Mouse (Mus musculus) embryo, embryonic 10 days (tissue): ENCODE data around the gene Coa3.
A peak's percentile ranks its signal among the peaks of the same experiment; 100 is the strongest.

Experiments used
- DNase-seq: peaks from one replicate; pipeline ENCODE4 v3.0.0-alpha.2; 2015; ENCODE audit warnings: low spot score

The Coa3 gene

DNA sequence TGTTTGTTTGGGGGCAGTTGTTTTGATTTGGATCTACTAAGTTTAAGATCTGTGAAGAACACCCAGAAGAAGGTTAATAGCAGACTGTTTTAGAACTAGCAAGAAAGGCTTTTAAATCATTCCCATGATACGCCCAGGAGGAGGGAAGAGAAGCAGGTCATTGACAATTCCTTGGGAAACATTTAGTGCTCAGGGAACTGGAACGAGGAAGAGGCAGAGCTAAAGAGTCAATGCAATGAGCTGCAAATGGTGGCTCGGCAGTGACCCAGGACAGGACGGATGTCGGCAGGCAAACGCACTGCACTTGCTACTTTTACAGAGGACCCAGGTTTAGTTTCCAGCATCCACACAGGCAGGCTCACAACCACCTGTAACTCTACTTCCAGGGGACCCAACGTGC, 1.9 kb upstream of the Coa3 start:
- DNase-seq: no peak

DNA sequence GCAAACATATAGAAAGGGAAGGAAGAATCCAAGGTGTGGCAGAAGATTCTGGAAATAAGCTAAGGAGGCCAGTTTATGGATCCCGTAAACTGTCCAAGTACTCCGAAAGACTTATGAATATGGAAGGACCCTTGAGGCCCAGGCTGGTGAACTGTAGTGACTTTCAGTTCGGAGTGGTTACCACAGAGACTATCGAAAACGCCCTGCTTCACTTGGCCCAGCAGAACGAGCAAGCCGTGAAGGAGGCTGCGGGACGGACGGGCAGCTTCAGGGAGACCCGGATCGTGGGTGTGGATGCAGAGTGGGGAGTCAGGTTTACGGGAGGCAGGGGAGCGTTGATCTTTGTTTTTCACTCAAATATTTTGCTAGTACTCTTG, 267 bp upstream of the Coa3 start:
- no peak for DNase-seq

DNA sequence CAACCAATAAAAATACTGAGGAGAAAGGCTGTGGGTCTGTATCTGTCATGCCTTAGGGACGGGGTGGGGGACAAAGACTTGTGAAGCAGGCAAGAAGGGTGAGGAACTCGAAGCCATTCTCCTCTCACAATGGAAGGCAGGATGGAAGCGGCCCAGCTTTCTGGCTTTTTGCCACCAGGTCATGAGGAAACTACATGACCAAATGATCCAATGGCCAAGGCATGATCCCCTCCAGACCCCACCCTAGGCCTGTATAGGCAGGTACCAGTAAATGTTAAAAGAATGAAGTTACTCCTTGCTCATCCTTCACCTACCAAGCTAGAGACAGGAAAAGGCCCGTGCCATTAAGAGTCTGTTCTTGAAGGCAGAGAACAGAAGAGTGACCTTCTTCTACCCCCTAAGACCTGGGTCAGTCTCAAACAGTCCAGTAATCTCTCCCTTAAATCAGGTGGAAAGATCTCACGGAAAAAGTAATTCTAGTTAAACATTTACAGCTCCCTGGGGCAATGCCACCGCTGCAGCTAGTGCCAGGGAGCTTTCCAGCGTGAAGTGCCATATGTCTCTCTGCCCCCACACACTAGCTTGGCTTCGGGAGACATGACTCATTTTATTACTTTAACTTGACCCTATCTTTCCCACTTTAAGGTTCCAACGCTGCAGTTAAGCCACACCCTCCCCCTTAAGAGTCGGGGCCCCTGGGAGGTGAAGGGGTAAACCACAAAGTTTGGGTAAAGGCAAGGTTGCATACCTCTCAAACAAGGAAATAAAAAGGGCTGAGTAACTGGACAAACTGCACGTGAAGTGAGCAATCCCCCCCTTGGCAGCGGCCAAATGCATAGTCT, 1.3 kb downstream of the Coa3 start:
- DNase-seq: no peak

DNA sequence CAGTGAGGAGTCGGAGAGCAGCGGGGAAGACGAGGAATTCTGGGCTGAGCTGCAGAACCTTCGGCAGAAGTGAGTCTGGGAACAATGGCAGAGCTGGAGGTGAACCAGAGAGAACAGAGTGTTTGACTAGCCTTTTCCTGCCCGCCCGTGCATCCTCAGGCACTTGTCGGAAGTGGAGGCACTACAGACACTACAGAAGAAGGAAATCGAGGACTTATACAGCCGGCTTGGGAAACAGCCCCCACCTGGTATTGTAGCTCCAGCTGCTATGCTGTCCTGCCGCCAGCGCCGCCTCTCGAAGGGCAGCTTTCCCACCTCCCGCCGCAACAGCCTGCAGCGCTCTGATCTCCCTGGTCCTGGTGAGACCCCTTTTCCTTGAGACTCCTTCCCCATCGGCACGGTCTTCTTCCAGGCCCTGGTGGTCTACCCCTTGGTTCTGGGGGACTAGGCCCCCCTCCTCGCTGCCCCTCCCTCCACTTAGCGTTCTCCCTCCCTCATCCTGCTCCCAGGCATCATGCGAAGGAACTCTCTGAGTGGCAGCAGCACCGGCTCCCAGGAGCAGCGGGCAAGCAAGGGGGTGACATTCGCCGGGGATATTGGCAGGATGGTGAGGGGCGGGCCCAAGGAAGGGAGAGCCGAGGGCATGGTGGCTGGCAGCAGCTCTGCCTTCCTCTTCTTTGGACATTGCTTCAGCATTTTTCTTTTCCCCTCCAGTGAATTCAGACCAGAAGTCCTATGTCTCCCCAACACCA, 2.4 kb downstream of the Coa3 start:
- DNase-seq: peak; percentile 20

DNA sequence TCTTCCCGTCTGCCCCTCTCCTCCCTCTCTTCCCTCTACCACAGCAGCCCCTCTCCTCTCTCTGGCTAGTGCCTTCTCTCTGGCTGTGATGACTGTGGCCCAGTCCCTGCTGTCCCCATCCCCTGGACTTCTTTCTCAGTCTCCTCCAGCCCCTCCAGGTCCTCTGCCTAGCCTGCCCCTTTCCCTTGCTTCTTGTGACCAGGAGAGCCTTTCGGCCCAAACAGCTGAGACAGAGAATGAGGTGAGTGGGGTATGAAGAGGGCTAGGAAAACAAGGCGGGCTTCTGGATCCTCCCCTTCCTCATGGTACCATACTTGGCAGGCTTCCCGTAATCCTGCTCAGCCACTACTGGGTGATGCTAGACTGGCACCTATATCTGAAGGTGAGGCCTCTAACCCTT, 3.6 kb downstream of the Coa3 start:
- DNase-seq: no peak

DNA sequence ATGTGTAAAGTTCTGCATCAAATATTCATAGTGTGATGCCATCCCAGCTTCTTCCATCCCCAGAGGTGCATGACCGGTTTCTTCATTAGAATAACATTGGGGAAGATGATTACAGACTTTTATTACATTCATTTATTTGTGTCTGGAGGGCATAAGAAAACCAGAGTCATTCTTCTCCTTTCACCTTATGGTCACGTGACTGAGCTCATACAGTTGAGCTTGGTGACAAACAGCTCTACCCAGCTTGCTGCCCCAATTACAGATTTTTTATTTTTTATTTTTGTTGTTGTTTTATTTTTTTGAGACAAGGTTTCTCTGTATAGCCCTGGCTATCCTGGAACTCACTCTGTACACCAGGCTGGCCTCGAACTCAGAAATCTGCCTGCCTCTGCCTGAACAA, 6.5 kb downstream of the Coa3 start:
- DNase-seq: no peak

DNA sequence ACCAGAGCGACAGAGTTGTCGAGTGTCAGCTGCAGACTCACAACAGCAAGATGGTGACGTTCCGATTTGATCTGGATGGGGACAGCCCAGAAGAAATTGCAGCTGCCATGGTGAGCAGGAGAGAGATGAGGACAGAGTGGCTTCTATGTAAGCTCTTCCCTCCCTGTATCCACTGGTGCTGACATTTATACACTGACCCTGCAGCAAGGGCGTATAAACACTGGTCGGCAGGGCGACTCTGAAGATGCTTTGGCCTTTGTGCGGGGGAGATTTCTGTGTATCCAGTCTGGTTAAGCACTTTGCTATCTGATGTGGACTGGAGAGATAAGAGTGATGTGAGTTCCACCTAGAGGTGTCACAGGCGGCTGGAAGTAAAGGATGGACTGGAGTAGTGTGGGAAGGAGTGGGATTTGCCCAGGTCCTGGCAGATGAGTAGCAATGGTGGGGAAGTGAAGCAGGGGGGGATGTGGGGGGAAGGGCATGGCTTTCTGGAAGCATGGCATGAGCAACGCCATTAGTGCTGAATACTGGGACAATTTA, 9.3 kb downstream of the Coa3 start:
- peak; percentile 57 for DNase-seq

DNA sequence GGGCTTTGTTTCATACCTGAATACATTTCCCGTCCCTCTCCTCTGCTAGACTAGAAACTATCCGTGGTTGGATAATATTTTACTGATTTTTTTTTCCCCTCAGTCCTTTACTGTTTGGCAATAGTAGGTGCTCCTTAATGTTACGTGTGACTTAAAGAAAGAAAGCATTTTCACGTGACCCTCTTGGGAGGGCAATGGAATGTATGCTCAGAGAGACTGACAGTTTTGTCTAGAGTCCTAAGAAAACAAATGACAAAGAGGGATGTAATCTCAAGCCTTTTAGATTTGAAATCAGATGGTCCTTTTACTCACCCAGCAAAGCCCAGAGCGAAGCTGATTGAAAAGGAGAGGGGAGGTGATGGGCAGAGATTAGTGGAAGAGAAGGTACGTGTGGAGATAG, 13.0 kb downstream of the Coa3 start:
- DNase-seq: no peak

DNA sequence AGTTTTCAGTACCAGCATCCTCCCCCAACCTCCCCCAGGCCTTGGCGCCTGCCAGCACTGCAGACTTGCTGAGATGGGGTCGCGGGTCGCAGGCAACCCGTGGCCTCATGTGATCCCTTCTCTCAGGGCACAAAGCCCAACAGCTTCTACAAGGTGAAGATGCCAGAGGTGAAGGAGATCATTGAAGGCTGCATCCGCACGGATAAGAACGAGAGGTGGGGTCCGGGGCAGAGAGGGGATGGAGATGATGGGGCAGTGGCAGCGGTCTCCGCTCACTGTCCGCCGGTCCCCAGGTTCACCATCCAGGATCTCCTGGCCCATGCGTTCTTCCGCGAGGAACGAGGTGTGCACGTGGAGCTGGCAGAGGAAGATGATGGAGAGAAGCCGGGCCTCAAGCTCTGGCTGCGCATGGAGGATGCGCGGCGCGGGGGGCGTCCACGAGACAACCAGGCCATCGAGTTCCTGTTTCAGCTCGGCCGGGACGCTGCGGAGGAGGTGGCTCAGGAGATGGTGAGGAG, 13.9 kb downstream of the Coa3 start:
- peak; percentile 66 for DNase-seq

DNA sequence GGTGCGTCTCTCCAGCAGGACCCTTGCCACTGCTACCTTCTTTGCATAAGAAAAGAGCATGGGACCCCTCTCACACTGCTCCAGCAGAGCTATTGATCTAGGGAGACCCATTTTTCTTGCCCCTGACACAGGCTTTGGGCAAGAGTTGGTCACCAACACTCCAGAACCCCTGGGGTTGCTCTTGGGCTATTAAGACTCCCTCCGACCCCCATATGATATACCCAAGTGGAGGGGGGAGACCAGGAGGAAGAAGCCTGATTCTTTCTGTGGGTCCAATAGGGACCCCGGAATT, 15.0 kb downstream of the Coa3 start:
- no peak for DNase-seq

DNA sequence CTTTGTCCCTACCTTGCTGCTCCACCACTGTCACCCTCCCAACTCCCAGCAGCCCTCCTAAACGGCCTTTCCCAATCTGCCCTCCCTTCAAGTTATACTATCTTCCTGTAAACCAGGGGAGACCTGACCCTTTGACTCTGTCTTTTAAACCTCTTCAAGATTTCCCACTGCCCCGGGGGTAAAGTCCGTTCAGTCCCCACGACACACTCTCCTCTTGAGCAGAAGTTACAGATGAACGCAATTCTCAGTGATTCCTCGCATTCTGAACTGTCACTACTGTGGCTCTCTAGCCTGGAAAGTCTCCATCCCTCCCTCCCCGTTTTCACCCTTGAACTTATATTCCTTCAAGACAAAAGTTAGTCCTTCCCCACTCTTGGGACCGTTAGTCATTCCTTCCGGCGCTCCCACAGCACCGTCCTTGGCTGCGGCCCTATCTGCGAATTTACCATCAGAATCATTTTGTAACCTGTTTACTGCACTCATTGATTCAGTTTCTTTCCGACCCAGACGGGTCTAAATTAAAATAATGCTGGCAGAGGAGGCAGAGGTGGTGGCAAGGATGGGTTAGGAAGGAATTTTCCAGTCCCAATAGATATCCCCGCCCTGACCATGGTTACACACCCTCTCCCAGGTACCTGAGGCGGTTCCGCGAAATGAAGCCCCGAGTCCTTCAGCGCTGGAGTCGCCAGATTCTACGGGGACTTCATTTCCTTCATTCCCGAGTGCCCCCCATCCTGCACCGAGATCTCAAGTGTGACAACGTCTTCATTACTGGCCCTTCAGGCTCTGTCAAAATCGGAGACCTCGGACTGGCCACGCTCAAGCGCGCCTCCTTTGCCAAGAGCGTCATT, 15.6 kb downstream of the Coa3 start:
- peak; percentile 53 for DNase-seq

DNA sequence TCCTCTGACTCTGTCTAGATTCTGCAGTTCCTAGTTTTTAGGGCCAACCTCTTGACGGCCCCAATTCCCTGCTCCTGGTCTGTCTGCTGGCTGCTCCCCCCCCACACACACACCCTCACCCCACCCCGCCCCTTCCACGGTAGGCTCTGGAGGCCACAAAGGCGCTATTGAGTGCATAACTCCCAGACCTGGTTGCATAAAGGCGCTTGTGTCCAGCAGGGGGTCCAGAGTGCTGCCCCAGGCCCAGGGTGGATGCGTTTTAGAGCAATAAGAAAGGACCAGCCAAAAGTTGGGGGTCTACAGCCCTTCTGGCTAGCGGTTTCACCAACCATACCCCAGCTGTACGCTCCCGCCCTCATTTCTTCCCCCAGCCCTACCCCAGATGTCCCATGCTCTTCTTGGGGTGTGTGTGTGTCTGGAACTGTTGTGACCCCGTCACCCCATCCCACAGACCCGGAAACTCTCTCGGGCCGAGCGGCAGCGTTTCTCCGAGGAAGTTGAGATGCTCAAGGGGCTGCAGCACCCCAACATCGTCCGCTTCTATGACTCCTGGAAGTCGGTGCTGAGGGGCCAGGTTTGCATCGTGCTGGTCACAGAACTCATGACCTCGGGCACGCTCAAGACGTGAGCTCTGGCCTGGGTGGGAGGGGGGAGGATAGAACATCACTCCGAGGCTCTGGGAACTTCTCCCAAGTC, 16.5 kb downstream of the Coa3 start:
- DNase-seq: no peak

DNA sequence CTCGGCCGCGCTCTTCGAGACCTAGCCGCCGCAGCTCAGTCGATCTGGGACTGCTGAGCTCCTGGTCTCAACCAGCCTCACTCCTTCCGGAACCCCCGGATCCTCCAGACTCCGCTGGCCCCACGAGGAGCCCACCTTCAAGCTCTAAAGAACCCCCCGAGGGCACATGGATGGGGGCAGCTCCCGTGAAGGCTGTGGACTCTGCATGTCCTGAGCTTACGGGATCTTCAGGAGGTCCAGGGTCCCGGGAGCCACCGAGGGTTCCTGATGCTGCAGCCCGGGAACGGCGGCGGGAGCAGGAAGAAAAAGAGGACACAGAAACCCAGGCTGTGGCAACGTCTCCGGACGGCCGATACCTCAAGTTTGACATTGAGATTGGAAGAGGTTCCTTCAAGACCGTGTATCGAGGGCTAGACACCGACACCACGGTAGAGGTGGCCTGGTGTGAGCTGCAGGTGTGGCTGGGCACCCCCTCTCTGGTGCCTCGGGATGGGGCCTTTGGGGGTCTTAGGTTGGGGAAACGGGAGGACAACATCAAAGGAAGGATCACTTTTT, 18.0 kb downstream of the Coa3 start:
- DNase-seq: no peak

DNA sequence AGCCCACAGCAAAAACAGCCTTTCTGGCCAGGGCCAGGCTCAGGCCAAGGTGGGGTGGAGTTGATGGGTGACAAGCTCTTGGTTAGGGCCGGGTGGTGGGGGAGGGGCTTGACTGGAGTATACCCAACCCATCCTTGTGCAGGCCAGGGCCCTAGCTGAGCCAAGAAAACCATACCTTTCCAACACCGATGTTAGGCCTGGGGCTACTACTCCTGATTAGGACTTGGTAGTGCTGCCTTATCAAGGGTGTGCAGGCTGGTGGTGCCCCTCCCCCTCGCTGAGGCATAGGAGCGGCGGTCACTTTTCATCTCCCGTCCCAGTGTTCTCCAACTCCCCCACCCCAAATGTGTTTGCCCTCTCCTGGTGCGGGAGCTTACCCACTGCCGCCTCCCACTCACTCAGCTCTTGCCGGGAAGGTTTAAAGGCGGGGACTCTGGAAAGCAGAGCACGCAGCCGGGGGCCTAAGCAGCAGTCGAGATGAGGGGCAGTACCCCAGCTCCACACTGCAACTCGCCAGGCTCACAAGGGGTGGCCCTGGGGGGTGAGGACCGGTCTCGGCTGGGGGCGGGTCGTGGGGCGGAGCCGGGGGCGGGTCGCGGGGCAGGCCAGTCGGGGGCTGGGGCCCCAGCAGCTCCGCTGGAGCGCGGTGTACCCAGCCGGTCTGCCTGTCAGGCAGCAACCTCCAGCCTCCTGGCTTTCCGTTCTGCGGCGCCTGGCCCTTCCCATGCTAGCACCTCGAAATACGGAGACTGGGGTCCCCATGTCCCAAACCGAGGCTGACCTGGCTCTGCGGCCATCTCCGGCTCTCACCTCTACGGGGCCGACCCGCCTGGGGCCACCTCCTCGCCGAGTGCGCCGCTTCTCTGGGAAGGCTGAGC, 18.7 kb downstream of the Coa3 start, which contains the start of gene Wnk4:
Wnk4 (plus strand) TSS at position 620 of the 878 bp plus-strand sequence.
- peak; percentile 78 for DNase-seq

DNA sequence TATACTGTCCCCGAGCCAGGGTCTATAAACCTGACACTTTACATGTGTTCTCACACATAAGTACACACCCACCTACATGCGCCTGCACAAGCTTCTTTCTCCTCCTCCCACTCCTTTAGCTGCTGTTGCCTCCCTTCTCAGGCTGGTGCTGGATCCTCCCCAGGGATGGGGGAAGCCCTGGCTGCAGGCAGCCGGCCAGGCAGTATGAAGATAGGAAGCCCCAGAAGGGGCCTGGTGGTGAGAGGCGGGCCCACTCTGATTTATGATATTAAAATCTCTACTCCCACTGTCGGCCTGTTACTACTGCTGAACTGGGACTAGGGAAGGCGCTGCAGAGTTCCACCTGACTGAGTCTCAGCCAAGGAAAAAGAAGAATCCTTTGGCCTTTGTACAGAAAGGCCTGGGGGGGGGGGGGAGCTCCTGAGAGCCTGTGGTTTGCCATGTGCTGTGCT, 19.6 kb downstream of the Coa3 start:
- DNase-seq: no peak

DNA sequence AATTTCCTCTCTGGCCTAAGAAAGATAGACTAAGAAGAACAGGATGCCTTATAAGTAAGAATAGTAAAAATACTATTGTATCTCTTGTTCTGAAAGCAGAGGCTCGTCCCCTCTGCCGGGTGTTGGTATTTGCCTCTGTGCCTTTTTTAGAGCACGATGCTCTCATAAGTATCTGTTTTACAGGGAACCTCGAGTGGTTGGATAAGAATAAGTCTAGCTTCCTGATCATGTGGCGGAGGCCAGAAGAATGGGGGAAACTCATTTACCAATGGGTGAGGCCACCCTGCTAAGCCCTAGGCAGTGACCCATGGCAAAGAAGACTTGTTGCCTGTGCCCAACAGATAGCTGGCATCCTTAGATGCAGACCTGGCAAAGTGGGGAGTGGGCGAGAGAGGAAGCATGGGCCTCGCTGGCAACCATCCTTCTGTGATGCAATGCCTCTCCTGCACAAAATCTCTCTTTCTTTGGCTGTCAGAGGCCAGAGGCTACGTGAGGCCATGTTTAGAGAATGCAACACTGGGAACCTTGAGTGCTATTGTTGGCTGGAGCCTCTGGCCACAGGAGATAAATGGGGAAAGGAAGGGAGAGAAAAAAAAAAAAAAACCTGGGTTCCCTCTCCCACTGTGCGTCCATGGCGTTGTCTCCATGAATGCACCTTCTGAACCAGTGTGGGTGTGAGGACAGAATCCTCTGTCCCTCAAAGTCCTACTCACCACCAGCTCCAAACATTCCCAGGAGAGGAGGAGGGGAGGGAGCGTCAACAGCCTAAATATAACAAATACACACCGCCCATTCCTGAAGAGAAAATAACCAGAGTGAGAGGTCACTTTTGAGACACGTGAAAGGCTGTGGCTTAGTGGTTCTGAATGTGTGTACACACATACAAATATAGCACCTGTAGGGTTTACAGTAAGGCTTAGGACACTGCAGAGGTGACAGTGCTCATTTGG, 22.8 kb downstream of the Coa3 start:
- DNase-seq: no peak

DNA sequence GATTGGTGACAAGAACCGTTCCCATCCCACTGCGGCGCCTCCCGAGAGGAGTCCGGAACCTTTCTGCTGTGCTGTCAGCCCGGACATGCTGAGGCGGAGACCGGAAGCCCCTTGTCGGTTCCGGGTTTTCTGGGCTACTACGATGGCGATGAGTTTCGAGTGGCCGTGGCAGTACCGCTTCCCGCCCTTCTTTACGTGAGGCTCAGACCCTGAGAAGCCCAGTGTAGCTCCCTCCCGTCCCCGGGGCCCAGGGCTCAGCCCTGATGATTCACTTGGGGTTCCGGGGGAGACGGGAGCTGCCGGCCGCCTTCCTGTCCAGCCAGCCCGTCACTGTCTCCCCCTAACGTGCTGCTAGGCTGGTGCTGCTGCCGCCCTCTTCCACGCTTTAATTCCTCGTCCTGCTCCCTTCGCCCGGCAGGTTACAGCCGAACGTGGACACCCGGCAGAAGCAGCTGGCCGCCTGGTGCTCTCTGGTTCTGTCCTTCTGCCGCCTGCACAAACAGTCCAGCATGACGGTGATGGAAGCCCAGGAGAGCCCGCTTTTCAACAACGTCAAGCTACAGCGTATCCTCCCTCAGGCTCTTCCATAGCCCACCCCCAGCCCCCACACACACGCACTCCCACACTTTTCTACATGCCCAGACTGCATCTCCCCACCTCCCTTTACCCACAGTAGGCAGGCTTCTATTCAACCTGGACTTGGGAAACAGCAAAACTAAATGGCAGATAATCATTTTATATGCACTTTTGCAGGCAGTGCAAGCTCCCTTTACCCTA, 25.1 kb downstream of the Coa3 start, which contains the start of gene Vps25:
Vps25 (plus strand) TSS at position 95 of the 777 bp plus-strand sequence.
- peak; percentile 92 for DNase-seq

DNA sequence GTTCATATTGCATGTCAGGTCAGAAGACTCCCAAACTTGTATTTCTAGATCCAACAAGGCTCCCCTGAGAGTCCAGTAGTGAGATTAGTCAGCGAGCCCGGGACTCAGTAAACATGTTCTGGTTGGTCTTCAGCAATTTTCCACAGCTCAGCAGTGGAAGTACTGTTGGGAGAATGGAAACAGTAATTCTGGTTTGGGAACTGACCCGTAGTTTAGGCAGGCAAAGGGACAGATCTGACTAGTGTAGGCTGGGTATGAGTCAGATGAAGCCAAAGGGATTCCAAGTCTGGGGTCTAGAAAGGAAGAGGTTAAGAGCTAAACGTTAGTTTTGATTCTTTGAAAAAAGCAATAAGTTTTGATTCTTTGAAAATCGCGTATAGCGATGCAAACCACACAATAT, 26.0 kb downstream of the Coa3 start:
- no peak for DNase-seq
